Mouse (Mus musculus) MEL-GATA-1-ER (cell line): ENCODE results near the gene Arxes2.
"Not testable (repeated sequence)": the region's sequence is repeated elsewhere in the genome, so short reads cannot be mapped to it uniquely, and the experiment has no call there.

Source experiments
- DNase-seq: peaks from one replicate; pipeline ENCODE4 v3.0.0-alpha.2; 2012; ENCODE audit warnings: low read depth; ENCODE audit errors: extremely low read depth

Arxes2 gene

DNA sequence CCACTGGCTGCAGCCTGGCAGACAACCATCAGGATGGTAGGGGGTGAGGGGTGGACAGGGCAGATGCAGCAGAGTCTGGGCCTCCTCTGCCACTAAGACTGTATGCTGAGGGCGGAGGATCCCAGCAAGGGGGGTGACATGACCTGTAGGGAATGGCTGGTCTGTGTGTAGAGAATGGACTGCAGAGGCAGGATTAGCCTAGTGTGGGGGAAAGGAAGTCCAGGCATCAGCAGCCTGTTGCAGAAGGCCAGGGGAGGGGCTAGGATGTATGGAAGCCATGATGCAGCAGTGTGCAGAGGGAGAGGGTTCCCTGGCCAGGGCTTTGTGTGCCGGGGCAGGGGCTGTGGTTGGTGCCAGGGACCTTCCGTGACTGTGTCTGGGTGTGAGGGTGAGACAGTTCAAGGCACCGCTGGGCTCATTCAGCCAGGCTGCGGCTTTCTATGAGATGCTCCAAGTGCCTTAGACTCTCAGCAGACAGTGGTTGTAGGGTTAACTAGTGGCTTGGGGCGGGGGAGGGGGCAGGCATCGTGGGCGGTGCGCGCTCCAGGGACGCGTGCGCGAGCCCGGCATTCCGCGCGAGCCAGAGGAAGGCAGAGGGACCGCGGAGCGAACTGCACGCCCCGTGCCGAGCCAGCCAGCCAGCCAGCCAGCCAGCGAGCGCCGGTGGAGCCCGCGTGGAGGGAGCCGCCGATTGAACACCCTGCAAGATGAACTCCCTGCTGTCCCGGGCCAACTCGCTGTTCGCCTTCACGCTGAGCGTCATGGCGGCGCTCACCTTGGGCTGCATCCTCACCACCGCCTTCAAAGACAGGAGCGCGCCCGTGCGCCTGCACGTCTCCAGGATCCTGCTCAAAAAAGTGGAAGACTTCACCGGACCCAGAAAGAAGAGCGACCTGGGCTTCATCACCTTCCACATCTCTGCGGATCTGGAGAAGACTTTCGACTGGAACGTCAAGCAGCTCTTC is 39.5 kb downstream of the Arxes2 start, which contains the start of gene Arxes1:
Gene Arxes1, plus strand, starts transcription at position 569 of the 965 bp plus-strand sequence.
- DNase-seq: not testable (repeated sequence)

DNA sequence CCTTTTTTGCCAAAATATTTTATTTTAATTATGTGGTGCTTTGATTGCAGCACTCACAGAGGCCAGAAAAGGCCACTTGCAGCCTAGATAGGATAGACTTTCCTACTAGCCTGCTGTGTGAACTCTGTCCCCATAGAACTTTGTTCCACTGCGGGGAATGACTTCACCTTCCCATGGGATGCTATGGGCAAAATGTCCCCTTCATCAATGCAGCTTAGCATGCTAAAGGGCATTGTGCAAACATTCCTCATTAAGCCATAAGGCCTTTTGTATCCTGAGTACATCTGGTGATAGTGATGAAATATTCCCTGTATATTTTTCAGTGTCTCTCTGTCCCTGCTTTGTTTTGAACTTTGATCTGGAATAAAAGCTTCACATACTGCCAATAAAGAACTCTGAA is 50.1 kb downstream of the Arxes2 start:
- no peak for DNase-seq
